8 mouse cellular contexts compared by ENCODE assay signal in genomic region chr12:111573315-111573714, GRCm38 (mm10). TPM values are rescaled to one million over a fixed set of nuclear protein-coding genes. Genes with fewer than 3 reads are reported as not detected.
DNase-seq lines count a peak whose midpoint lies in the region; ATAC-seq and TF ChIP-seq lines count a peak whose summit lies in the region.

No protein-coding gene starts in this region.

- H3K4me3 ChIP-seq in erythroblast, embryonic 14.5 days (replicated peaks), result peak overlapping the region; percentile 68
- peak overlapping the region; percentile 99 for H3K4me3 ChIP-seq in embryonic facial prominence, embryonic 11.5 days (ENCODE audit: low read depth, low read length)
- peak overlapping the region; percentile 100 for H3K4me3 ChIP-seq in intestine, postnatal 0 days (ENCODE audit: low read depth, low read length)
- peak overlapping the region; percentile 83 for H3K4me3 ChIP-seq in liver, postnatal 0 days (ENCODE audit: low read depth, low read length)

- DNase-seq in embryonic facial prominence, embryonic 11.5 days (ENCODE audit: low spot score), result no peak
- no peak for DNase-seq in liver, postnatal 0 days
- DNase-seq in spleen, adult 12 weeks (ENCODE audit: low spot score), result no peak
- DNase-seq in urinary bladder, postnatal 4 days (ENCODE audit: low spot score in 2 of 2), result no peak
- DNase-seq in left cerebral cortex, postnatal 4 days, result no peak

- no peaks in the 10 kb centered on the region for H3K36me3 ChIP-seq in erythroblast, embryonic 14.5 days (ENCODE audit: control insufficient read depth)
- H3K36me3 ChIP-seq in embryonic facial prominence, embryonic 11.5 days (replicated peaks; ENCODE audit: control insufficient read depth, insufficient read depth, low read depth, low read length), result no peaks in the 10 kb centered on the region
- H3K36me3 ChIP-seq in intestine, postnatal 0 days (ENCODE audit: control insufficient read depth, insufficient read depth), result no peaks in the 10 kb centered on the region
- H3K36me3 ChIP-seq in liver, postnatal 0 days (replicated peaks; ENCODE audit: insufficient read depth, low read length), result no peaks in the 10 kb centered on the region

- ATAC-seq in erythroblast, adult 5-6 weeks (replicated peaks; ENCODE audit: low FRiP score, poor library complexity, severe bottlenecking), result no peak
- ATAC-seq in embryonic facial prominence, embryonic 11.5 days (replicated peaks; ENCODE audit: insufficient number of reproducible peaks, low FRiP score, low TSS enrichment, low read depth), result no peak
- ATAC-seq in intestine, postnatal 0 days, result no peak
- no peak for ATAC-seq in liver, postnatal 0 days

- H3K27ac ChIP-seq in embryonic facial prominence, embryonic 11.5 days (replicated peaks; ENCODE audit: low read depth, low read length), result no peak overlapping the region
- no peak overlapping the region for H3K27ac ChIP-seq in intestine, postnatal 0 days (ENCODE audit: low read depth, low read length)
- no peak overlapping the region for H3K27ac ChIP-seq in liver, postnatal 0 days (ENCODE audit: low read depth)

- H3K27me3 ChIP-seq in erythroblast, embryonic 14.5 days (ENCODE audit: control insufficient read depth), result peaks cover 32% of the 10 kb centered on the region
- no peaks in the 10 kb centered on the region for H3K27me3 ChIP-seq in embryonic facial prominence, embryonic 11.5 days (ENCODE audit: control insufficient read depth, insufficient read depth, low read length)
- H3K27me3 ChIP-seq in intestine, postnatal 0 days (replicated peaks; ENCODE audit: control insufficient read depth, insufficient read depth, low read length), result no peaks in the 10 kb centered on the region
- H3K27me3 ChIP-seq in liver, postnatal 0 days (ENCODE audit: insufficient read depth, low read length), result no peaks in the 10 kb centered on the region

- peak overlapping the region; percentile 50 for H3K9ac ChIP-seq in embryonic facial prominence, embryonic 11.5 days (replicated peaks; ENCODE audit: low read length)
- H3K9ac ChIP-seq in intestine, postnatal 0 days (ENCODE audit: low read depth, low read length), result no peak overlapping the region
- peak overlapping the region; percentile 53; the same call in 1 of the 2 replicates for H3K9ac ChIP-seq in liver, postnatal 0 days (replicated peaks)

- peaks cover 36% of the 10 kb centered on the region for H3K4me1 ChIP-seq in erythroblast, embryonic 14.5 days (ENCODE audit: control insufficient read depth)
- no peaks in the 10 kb centered on the region; the same call in 1 of the 2 replicates for H3K4me1 ChIP-seq in embryonic facial prominence, embryonic 11.5 days (ENCODE audit: control insufficient read depth, insufficient read depth, low read length)
- H3K4me1 ChIP-seq in intestine, postnatal 0 days (replicated peaks; ENCODE audit: control insufficient read depth, insufficient read depth, low read length), result peaks cover 9% of the 10 kb centered on the region
- H3K4me1 ChIP-seq in liver, postnatal 0 days (ENCODE audit: insufficient read depth), result peaks cover 20% of the 10 kb centered on the region

- WGBS in embryonic facial prominence, embryonic 11.5 days, result 48% methylated on average over 6 of the region's 6 CpGs
- WGBS in intestine, postnatal 0 days, result 31% methylated on average over 6 of the region's 6 CpGs
- WGBS in liver, postnatal 0 days (ENCODE audit: insufficient replicate concordance), result 59% methylated on average over 6 of the region's 6 CpGs

- TF ChIP-seq CTCF in intestine, postnatal 0 days (IDR thresholded peaks at IDR 0.05; ENCODE audit: low read depth), result no peak
- no peak for TF ChIP-seq CTCF in liver, postnatal 0 days (IDR thresholded peaks at IDR 0.05; ENCODE audit: low read depth)

- TF ChIP-seq EP300 in liver, postnatal 0 days (IDR thresholded peaks at IDR 0.05; ENCODE audit: low read depth), result no peak

- H3K4me2 ChIP-seq in embryonic facial prominence, embryonic 11.5 days (ENCODE audit: low read depth, low read length), result peak overlapping the region; percentile 51
- peak overlapping the region; percentile 90 for H3K4me2 ChIP-seq in intestine, postnatal 0 days (replicated peaks; ENCODE audit: low read depth)
- peak overlapping the region; percentile 93 for H3K4me2 ChIP-seq in liver, postnatal 0 days (ENCODE audit: low read depth, low read length)

- intact Hi-C loops in left cerebral cortex, postnatal 4 days (cut with DNase I), result no loop called here

- H3K9me3 ChIP-seq in erythroblast, embryonic 14.5 days (ENCODE audit: control insufficient read depth, low read length), result peaks cover 3% of the 10 kb centered on the region; the same call in 1 of the 2 replicates
- H3K9me3 ChIP-seq in embryonic facial prominence, embryonic 11.5 days (replicated peaks; ENCODE audit: control insufficient read depth, low read length), result no peaks in the 10 kb centered on the region
- no peaks in the 10 kb centered on the region for H3K9me3 ChIP-seq in intestine, postnatal 0 days (ENCODE audit: control insufficient read depth)
- no peaks in the 10 kb centered on the region for H3K9me3 ChIP-seq in liver, postnatal 0 days (ENCODE audit: low read length)

RNA-seq across cellular contexts. Expression of gene Mark3, which starts 1.0 kb away (rescaled TPM):
- polyA plus RNA-seq in erythroblast, embryonic 14.5 days (2012), result 2.0 and 2.4 TPM in 2 replicates
- total RNA-seq in erythroblast, adult 5-6 weeks (2015; ENCODE audit: low replicate concordance), result 124 and 158 TPM in 2 replicates
- 138 and 180 TPM in 2 replicates for total RNA-seq in erythroblast, adult 5-6 weeks (2017; ENCODE audit: low replicate concordance)
- 63.4 and 70.5 TPM in 2 replicates for polyA plus RNA-seq in embryonic facial prominence, embryonic 11.5 days (2014; fragmentation: Nextera tagmentation; extraction: Ambion mirVana)
- polyA plus RNA-seq in intestine, postnatal 0 days (2015; fragmentation: Nextera tagmentation; extraction: Ambion mirVana), result 24.7 and 25.5 TPM in 2 replicates
- polyA plus RNA-seq in liver, postnatal 0 days (2015; fragmentation: Nextera tagmentation; extraction: Ambion mirVana), result 9.5 and 11.0 TPM in 2 replicates
- total RNA-seq in left cerebral cortex, postnatal 4 days (2021), result 100 to 1,000 TPM; 139 to 141 TPM

RNA-seq across cellular contexts. Expression of gene Eif5, which starts 35.5 kb away (rescaled TPM):
- 16.6 and 23.0 TPM in 2 replicates for polyA plus RNA-seq in erythroblast, embryonic 14.5 days (2012)
- total RNA-seq in erythroblast, adult 5-6 weeks (2015; ENCODE audit: low replicate concordance), result 1,226 and 1,283 TPM in 2 replicates
- 1,807 and 1,822 TPM in 2 replicates for total RNA-seq in erythroblast, adult 5-6 weeks (2017; ENCODE audit: low replicate concordance)
- 690 and 721 TPM in 2 replicates for polyA plus RNA-seq in embryonic facial prominence, embryonic 11.5 days (2014; fragmentation: Nextera tagmentation; extraction: Ambion mirVana)
- polyA plus RNA-seq in intestine, postnatal 0 days (2015; fragmentation: Nextera tagmentation; extraction: Ambion mirVana), result 632 and 663 TPM in 2 replicates
- polyA plus RNA-seq in liver, postnatal 0 days (2015; fragmentation: Nextera tagmentation; extraction: Ambion mirVana), result 520 and 559 TPM in 2 replicates
- 100 to 1,000 TPM; 270 to 278 TPM for total RNA-seq in left cerebral cortex, postnatal 4 days (2021)

Comparison
In these comparisons a context has a peak if more than half of its experiments do, and no peak if none do; other contexts are left out.
1. RNA of gene Eif5, which starts 35.5 kb away (polyA plus RNA-seq): 690 to 721 TPM in embryonic facial prominence, embryonic 11.5 days, 632 to 663 TPM in intestine, postnatal 0 days and 520 to 559 TPM in liver, postnatal 0 days; 16.6 to 23.0 TPM in erythroblast, embryonic 14.5 days; every median in the first group is over 10 times any median in the second.
2. Peak in every context shown above with its lines, with median percentiles within 50 percentile points of each other: H3K4me3 ChIP-seq and H3K4me2 ChIP-seq.